Mouse (Mus musculus) embryonic facial prominence, embryonic 13.5 days (tissue): ENCODE results near the gene Dok7. TPM values are rescaled to one million over a fixed set of nuclear protein-coding genes. Genes with fewer than 3 reads are reported as not detected.

Experiments
- ATAC-seq: fragments of 200-750 bp; cut with Nextera tagmentation; 2 replicates; pipeline ENCODE4 v1.8.0; 2017; ENCODE audit warnings: low read depth; ENCODE audit not compliant: insufficient number of reproducible peaks, insufficient read depth, low FRiP score, low TSS enrichment
- H3K27ac ChIP-seq: fragments of 300-500 bp; sonication (generic); 2 replicates; pipeline ENCODE4 v1.5.1; 2015; ENCODE audit warnings: moderate library complexity, mild to moderate bottlenecking, inconsistent platforms
- H3K27me3 ChIP-seq: fragments of 300-500 bp; sonication (generic); 2 replicates; pipeline ENCODE4 v1.6.1; 2015; ENCODE audit warnings: mild to moderate bottlenecking, inconsistent platforms
- H3K36me3 ChIP-seq: fragments of 300-500 bp; sonication (generic); 2 replicates; pipeline ENCODE4 v1.6.1; 2015; ENCODE audit warnings: mild to moderate bottlenecking, inconsistent platforms
- H3K4me1 ChIP-seq: fragments of 300-500 bp; sonication (generic); 2 replicates; pipeline ENCODE4 v1.6.1; 2015; ENCODE audit warnings: inconsistent platforms
- H3K4me2 ChIP-seq: fragments of 300-500 bp; sonication (generic); 2 replicates; pipeline ENCODE4 v1.6.1; 2015; ENCODE audit warnings: moderate library complexity, mild to moderate bottlenecking, inconsistent platforms
- H3K4me3 ChIP-seq: fragments of 300-500 bp; sonication (generic); 2 replicates; pipeline ENCODE4 v1.5.1; 2015; ENCODE audit warnings: mild to moderate bottlenecking, inconsistent platforms
- H3K9ac ChIP-seq: fragments of 300-500 bp; sonication (generic); 2 replicates; pipeline ENCODE4 v1.6.1; 2015; ENCODE audit warnings: mild to moderate bottlenecking, inconsistent platforms
- H3K9me3 ChIP-seq: fragments of 300-500 bp; sonication (generic); 2 replicates; pipeline ENCODE4 v1.6.1; 2016; ENCODE audit warnings: inconsistent platforms
- WGBS: fragments of 180-500 bp; shearing (Covaris S2); methylation state at CpG from one replicate; pipeline ENCODE4 v1.1.7; 2015; ENCODE audit warnings: mixed read lengths; 5-methylcytosine and 5-hydroxymethylcytosine counted together
- polyA plus RNA-seq: library from polyadenylated mRNA; unstranded; fragments of >200 nt; fragmentation: Nextera tagmentation; extraction: Ambion mirVana; gene quantifications from 2 replicates; pipeline ENCODE4 v1.2.1, GENCODE M21; 2015

Dok7 gene
- polyA plus RNA-seq, 1 experiment from 2014 or later = 1.7 TPM

DNA sequence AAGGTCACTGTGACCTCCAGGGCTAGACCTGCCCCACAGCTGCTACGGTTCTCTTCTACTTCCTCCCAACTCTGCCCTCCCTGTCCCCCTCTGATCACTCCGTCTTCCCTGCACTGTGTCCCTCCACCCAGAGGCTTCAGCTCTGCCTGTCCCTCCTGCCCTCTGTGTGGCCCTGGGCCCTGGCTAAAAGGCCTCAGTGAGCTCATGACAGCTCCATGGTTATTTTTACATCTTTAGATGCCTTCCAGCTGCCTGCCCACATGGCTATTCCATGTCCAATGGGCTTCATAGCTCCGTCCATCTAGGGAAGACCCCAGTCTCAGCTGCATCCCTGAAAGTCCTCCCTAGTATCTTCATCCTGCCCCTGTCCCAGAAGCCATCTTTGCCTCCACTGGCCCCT is 3.5 kb downstream of the Dok7 start:
- H3K27me3 ChIP-seq = peaks cover 49% of the 10 kb centered on the region
- ATAC-seq = no peak
- WGBS = 72% methylated on average over 3 of the region's 3 CpGs

DNA sequence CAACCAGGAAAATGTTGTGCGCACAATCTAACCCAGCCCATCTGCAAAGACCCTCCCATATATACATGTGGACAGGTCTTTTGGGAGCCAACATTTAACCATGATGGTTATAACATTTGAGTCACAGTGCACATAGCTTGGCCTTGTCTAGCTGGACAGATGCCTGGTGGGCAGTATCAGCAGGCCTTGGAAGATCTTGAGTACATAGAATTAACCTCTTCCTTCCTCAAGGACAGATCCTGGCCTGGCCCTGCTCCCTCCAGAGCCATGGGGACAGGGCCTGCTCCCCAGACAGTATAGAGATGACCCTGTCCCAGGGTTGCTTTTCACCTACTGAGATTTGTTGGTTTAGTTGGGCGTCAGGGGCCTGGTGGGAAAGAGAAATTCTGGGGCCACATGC is 13.3 kb downstream of the Dok7 start:
- Histone ChIP-seq H3K27me3 (no peaks in the 10 kb centered on the region), H3K9ac (no peak overlapping the region), H3K4me2 (no peak overlapping the region), H3K9me3 (no peaks in the 10 kb centered on the region), H3K27ac (no peak overlapping the region), H3K36me3 (no peaks in the 10 kb centered on the region), H3K4me1 (no peaks in the 10 kb centered on the region), H3K4me3 (no peak overlapping the region)
- whole genome bisulfite sequencing = 77% methylated on average over 2 of the region's 2 CpGs
- ATAC-seq = no peak

More for the DNA sequence above, 3.5 kb downstream of the Dok7 start:
- Histone ChIP-seq H3K27ac (no peak overlapping the region), H3K4me1 (peaks cover 10% of the 10 kb centered on the region), H3K36me3 (no peaks in the 10 kb centered on the region), H3K4me3 (no peak overlapping the region), H3K9ac (no peak overlapping the region), H3K4me2 (no peak overlapping the region), H3K9me3 (no peaks in the 10 kb centered on the region)

DNA sequence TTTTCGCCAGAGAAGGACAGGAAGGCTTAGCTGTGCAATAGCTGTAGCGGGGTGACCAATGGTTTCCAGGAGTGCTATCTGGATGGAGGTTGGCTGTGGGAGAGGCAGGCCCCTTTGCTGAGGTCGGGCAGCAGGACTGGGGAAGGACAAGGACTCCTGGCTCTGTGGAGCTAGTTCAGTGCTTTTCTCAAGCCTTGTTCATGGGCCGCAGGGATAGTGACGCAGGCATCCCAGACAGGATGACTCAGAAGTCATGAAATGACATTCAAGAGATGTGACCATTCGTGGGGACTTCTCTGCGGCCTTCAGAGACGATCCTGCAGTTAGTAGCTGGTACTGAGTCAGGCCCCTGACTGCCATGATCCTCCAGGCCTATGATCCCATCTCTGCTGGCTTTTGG is 13.7 kb downstream of the Dok7 start:
- H3K27ac ChIP-seq = no peak overlapping the region
- no peaks in the 10 kb centered on the region for H3K4me1 ChIP-seq
- no peaks in the 10 kb centered on the region for H3K36me3 ChIP-seq
- H3K4me2 ChIP-seq = no peak overlapping the region
- H3K9me3 ChIP-seq = no peaks in the 10 kb centered on the region
- no peak for ATAC-seq
- no peak overlapping the region for H3K4me3 ChIP-seq
- H3K9ac ChIP-seq = no peak overlapping the region
- H3K27me3 ChIP-seq = no peaks in the 10 kb centered on the region
- 87% methylated on average over 8 of the region's 8 CpGs for WGBS

DNA sequence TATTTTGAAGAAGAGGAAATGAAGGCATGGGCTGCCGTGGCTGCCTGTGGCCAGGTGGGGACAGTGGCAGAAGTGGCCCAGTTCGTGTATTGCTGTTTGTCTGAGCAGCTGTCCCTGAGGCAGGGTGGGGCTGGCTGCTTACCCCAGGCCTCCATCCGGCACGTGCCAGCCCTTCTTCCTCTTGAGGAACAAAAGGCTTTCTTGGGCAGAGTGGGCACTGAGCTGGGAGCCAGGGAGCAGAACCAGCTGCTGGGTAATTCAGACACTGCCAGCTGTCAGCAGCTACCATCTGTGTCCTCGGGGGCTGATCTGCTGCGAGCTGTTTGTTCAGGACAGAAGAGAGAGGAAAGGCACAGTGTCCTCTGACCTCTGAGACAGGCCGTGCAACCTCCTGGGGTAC is 14.4 kb downstream of the Dok7 start:
- H3K27me3 ChIP-seq = no peaks in the 10 kb centered on the region
- no peak overlapping the region for H3K27ac ChIP-seq
- H3K36me3 ChIP-seq = no peaks in the 10 kb centered on the region
- H3K4me1 ChIP-seq = no peaks in the 10 kb centered on the region
- H3K9ac ChIP-seq = no peak overlapping the region
- no peak overlapping the region for H3K4me2 ChIP-seq
- ATAC-seq = no peak
- WGBS = 56% methylated on average over 7 of the region's 7 CpGs
- H3K4me3 ChIP-seq = no peak overlapping the region
- no peaks in the 10 kb centered on the region for H3K9me3 ChIP-seq

DNA sequence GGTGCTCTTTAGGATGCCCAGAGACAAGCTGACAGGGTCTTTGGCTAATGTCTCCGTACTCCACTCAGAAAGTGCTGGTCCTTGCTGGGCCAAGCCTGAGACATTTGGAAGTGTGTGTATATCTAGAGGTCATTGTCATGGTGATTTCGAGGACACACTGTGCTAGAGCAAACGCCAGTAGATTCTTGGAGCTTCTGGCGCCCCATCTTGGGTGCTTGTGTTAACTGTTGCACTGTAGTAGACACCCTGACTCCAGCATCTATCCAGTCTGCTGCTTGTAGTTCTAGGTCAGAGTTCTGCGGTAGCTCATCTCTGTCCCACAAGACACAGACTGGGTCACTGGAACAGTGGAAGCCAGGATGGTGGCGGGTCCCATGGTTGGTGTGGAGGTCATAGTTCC is 15.3 kb downstream of the Dok7 start:
- H3K36me3 ChIP-seq = no peaks in the 10 kb centered on the region
- H3K9me3 ChIP-seq = no peaks in the 10 kb centered on the region
- no peaks in the 10 kb centered on the region for H3K27me3 ChIP-seq
- no peak overlapping the region for H3K9ac ChIP-seq
- no peak overlapping the region for H3K4me3 ChIP-seq
- H3K4me2 ChIP-seq = no peak overlapping the region
- no peaks in the 10 kb centered on the region for H3K4me1 ChIP-seq
- no peak for ATAC-seq
- 94% methylated on average over 6 of the region's 6 CpGs for WGBS
- no peak overlapping the region for H3K27ac ChIP-seq

DNA sequence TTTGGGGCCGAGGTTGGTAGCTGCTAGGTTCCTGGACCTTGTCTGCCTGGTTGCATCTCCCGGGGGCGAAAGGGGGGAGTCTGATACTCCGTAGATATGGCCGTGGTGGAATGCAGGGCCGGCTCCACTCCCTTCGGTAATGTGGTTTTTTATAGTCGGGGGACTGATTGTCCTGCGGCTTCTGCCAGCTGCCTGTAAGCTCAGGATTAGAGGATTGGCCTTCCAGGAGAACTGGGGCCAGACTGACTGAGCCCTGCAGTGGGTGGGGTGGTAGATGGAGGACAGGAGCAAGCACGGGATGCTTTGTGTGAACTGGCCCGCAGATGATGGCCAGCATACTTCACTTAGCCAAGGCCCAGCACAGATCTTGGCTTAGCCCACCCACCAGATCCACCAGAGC is 16.7 kb downstream of the Dok7 start:
- no peak for ATAC-seq
- Histone ChIP-seq H3K9ac (no peak overlapping the region), H3K9me3 (no peaks in the 10 kb centered on the region), H3K27me3 (peaks cover 4% of the 10 kb centered on the region), H3K4me3 (no peak overlapping the region), H3K4me1 (no peaks in the 10 kb centered on the region), H3K36me3 (no peaks in the 10 kb centered on the region), H3K27ac (no peak overlapping the region), H3K4me2 (no peak overlapping the region)
- WGBS = 77% methylated on average over 11 of the region's 11 CpGs

DNA sequence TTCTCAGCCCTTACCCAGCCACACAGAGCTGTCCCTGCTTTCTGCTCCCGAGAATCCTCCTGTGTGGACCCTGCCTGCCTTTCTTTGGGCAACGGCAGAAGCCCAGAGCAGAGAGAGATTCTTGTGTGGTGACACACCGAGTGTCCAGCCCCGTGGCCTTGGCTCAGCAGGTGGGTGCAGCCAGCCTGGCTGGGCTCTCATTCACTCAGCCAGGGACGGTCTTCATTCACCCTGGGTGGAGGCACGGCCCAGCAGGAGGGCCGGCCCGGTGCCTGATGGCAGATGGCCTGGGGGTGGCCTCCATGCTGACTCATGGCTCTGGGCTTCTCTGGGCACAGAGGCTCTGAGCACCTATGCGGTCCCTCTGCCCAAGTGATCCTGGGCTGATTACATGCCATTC is 17.4 kb downstream of the Dok7 start:
- H3K9me3 ChIP-seq = no peaks in the 10 kb centered on the region
- no peak overlapping the region for H3K4me3 ChIP-seq
- H3K36me3 ChIP-seq = no peaks in the 10 kb centered on the region
- H3K27ac ChIP-seq = no peak overlapping the region
- no peak overlapping the region for H3K9ac ChIP-seq
- no peak for ATAC-seq
- WGBS = 78% methylated on average over 9 of the region's 9 CpGs
- H3K4me1 ChIP-seq = 0 out of 2 replicates have a peak, but pooled peaks cover under 1% of the 10 kb centered on the region
- H3K27me3 ChIP-seq = peaks cover 11% of the 10 kb centered on the region
- no peak overlapping the region for H3K4me2 ChIP-seq

DNA sequence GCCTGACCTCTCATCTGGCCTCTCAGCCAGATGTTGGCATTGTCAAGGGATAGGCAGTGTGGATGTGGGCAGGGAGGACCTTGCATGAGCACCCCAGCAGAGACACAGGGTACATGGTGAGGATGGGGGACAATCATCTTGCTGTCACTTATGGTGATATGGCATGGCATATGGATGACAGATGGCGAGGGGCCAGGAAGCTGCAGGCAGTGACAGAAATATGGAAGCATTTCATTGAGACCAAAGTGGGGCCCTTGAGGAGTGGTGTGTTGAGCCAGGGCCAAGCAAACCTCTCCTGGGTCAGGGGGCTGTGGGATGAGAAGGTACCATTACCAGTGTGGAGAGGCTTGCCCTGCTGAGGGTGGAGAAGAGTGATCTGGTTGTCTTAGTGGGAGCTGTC is 19.8 kb downstream of the Dok7 start:
- H3K9me3 ChIP-seq = no peaks in the 10 kb centered on the region
- 96% methylated on average over 1 of the region's 1 CpGs for WGBS
- H3K4me2 ChIP-seq = no peak overlapping the region
- peaks cover 9% of the 10 kb centered on the region for H3K4me1 ChIP-seq
- no peak overlapping the region for H3K4me3 ChIP-seq
- H3K27ac ChIP-seq = no peak overlapping the region
- H3K36me3 ChIP-seq = no peaks in the 10 kb centered on the region
- no peak for ATAC-seq
- H3K27me3 ChIP-seq = peaks cover 28% of the 10 kb centered on the region
- H3K9ac ChIP-seq = no peak overlapping the region

DNA sequence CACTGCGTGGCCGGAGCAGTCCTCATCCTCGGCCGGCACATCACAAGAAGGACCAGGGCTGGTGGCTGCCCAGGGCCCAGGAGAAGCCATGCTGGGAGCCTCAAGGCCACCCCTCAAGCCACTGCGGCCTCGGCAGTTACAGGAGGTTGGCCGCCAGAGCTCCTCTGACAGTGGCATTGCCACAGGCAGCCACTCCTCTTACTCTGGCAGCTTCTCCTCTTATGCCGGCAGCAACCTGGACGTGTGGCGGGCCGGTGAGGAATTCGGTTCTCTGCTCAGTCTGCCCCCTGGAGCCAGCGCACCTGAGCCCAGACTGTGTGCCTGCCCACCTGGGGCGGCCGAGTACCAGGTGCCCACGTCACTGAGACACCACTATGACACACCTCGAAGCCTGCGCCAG is 22.5 kb downstream of the Dok7 start:
- Histone ChIP-seq H3K4me1 (peaks cover 9% of the 10 kb centered on the region), H3K36me3 (no peaks in the 10 kb centered on the region), H3K27me3 (peaks cover 28% of the 10 kb centered on the region), H3K9me3 (no peaks in the 10 kb centered on the region), H3K9ac (peak overlapping the region; percentile 32; the same call in 1 of the 2 replicates), H3K4me2 (peak overlapping the region; percentile 1; the same call in 1 of the 2 replicates), H3K4me3 (no peak overlapping the region), H3K27ac (no peak overlapping the region)
- WGBS = 28% methylated on average over 18 of the region's 18 CpGs
- no peak for ATAC-seq

DNA sequence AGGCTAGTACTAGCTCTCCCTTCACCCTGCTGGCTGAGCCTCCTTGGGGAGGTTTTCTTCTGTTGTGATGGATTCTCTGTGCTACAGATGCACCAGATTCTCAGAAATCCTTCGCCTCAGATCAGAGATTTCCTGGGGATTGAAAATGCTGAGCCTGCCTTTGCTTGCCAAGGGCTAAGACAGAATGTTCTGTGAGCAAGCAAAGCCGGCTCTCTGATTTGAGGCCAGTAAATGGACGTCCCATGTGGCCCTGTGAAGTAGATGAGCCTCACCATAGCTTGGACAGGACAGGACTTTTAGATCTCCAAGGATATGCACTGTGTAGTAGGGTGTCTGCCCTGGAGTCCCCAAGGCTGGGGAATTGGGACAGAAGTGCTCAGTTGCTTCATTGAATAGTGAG is 28.3 kb downstream of the Dok7 start:
- Histone ChIP-seq H3K4me3 (no peak overlapping the region), H3K27ac (no peak overlapping the region), H3K4me2 (no peak overlapping the region), H3K4me1 (no peaks in the 10 kb centered on the region; the same call in 1 of the 2 replicates), H3K9ac (no peak overlapping the region), H3K9me3 (no peaks in the 10 kb centered on the region), H3K36me3 (no peaks in the 10 kb centered on the region), H3K27me3 (peaks cover 7% of the 10 kb centered on the region)
- no peak for ATAC-seq
- WGBS = 67% methylated on average over 3 of the region's 3 CpGs

DNA sequence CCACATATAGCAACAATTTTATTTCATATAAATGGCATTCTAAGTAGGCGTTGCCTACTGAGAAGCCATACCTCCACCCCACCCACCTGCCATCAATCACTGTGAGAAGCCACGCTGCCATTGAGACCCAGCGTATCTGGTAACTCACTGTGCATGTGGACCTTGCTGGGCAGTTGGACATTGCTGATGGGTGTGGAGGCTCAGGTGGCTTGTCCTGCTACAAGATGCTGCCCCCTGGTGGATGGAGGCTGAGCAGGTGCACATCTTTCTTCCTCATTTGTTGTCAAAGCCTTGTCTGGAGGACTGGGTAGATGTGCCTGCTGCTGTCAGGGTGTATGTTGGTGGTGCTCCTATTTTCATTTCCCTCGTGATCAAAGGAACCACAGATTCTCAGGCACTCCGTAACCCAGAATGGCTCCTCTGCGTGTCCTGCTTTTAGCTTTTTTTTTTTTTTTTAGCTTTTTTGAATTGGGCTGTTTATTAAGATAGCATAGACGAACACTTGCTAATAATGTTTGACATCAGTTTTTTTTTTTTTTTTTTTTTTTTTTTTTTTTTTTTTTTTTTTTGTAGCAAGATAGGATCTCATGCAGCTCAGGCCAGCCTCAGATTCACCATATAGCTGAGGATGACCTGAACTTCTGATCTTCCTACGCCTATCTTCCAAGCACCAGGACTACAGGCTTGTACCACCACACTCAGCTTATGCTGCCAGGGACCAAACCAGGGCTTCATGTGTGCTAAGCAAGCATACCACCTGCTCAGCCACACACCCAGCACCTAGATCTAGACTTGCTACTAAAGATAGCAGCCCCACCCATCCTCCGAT is 32.4 kb downstream of the Dok7 start:
- WGBS = 66% methylated on average over 9 of the region's 9 CpGs
- peaks cover 30% of the 10 kb centered on the region for H3K36me3 ChIP-seq
- no peaks in the 10 kb centered on the region for H3K9me3 ChIP-seq
- no peaks in the 10 kb centered on the region for H3K4me1 ChIP-seq
- no peak for ATAC-seq
- no peaks in the 10 kb centered on the region for H3K27me3 ChIP-seq
- H3K9ac ChIP-seq = no peak overlapping the region
- no peak overlapping the region for H3K4me3 ChIP-seq
- no peak overlapping the region for H3K27ac ChIP-seq
- H3K4me2 ChIP-seq = no peak overlapping the region

DNA sequence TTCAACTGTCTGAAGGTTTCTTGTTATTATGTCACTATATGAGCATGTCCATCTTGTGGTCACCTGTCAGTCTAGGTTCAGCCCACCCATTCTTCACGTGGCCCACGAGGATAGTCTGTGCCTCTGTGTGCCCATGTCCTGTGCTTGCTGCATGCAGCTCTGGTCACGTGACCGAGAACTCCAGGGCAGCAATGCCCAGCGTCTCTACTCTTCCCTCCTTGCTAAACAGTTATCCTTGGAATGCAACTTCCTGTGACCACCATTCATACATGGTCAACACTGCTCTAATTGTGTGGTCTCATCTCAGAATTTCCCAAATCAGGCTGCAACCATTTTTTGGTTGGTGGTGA is 33.0 kb downstream of the Dok7 start:
- H3K27me3 ChIP-seq = no peaks in the 10 kb centered on the region
- H3K4me2 ChIP-seq = no peak overlapping the region
- 75% methylated on average over 5 of the region's 5 CpGs for WGBS
- H3K9me3 ChIP-seq = no peaks in the 10 kb centered on the region
- no peak overlapping the region for H3K9ac ChIP-seq
- no peak for ATAC-seq
- H3K4me3 ChIP-seq = no peak overlapping the region
- peaks cover 35% of the 10 kb centered on the region for H3K36me3 ChIP-seq
- no peak overlapping the region for H3K27ac ChIP-seq
- no peaks in the 10 kb centered on the region for H3K4me1 ChIP-seq
